Mouse (Mus musculus) natural killer cell, adult 2 months (primary cell): ENCODE data around the gene Msantd4.
"Not testable (repeated sequence)": the region's sequence is repeated elsewhere in the genome, so short reads cannot be mapped to it uniquely, and the experiment has no call there.

Experiments used
- DNase-seq, 2 experiments: peaks; one replicate each; pipeline ENCODE4 v3.0.0; 2022; ENCODE audit warnings: low spot score in 2 of 2

The Msantd4 gene

GRCm38 (mm10) chr9:4375828-4376639, at the start of gene Msantd4:
Gene Msantd4, plus strand, starts transcription at chr9:4376562.
- DNase-seq: peak; percentile 91 to 92

GRCm38 (mm10) chr9:4353163-4353562, 23.2 kb upstream of the Msantd4 start:
- no peak for DNase-seq

GRCm38 (mm10) chr9:4376640-4377120, 318 bp downstream of the Msantd4 start:
- no peak for DNase-seq

GRCm38 (mm10) chr9:4400801-4401200, 24.4 kb downstream of the Msantd4 start:
- not testable (repeated sequence) for DNase-seq
